Mouse (Mus musculus): ENCODE results near the gene Atp1a4. TPM values are rescaled to one million over a fixed set of nuclear protein-coding genes. Genes with fewer than 3 reads are reported as not detected.

Gene Atp1a4
- polyA plus RNA-seq, 1 experiment from 2014 or later: 0.10 TPM

- peak within 1 kb of the TSS; percentile 90 for H3K27ac ChIP-seq
- peak within 1 kb of the TSS; percentile 60 for H3K9ac ChIP-seq
- H3K4me3 ChIP-seq: peak within 1 kb of the TSS; percentile 51
- peak; percentile 77 for ATAC-seq (replicated peaks; ENCODE audit: insufficient number of reproducible peaks, insufficient read depth, low FRiP score, low read depth)
- no peaks in the 10 kb centered on the region for H3K9me3 ChIP-seq (replicated peaks)
- H3K4me2 ChIP-seq: peak within 1 kb of the TSS; percentile 68
- H3K36me3 ChIP-seq: no peaks in the 10 kb centered on the region
- no peaks in the 10 kb centered on the region for H3K27me3 ChIP-seq
- H3K4me1 ChIP-seq (replicated peaks): peaks cover 66% of the 10 kb centered on the region
- WGBS: 6% methylated on average over 16 of the region's 16 CpGs
These were observed 39.7 kb upstream of the Atp1a4 start, which contains the start of gene Atp1a2 for GRCm38 (mm10) chr1:172297611-172298537. TSS of gene Atp1a2 (minus strand) at chr1:172298064.

DNA sequence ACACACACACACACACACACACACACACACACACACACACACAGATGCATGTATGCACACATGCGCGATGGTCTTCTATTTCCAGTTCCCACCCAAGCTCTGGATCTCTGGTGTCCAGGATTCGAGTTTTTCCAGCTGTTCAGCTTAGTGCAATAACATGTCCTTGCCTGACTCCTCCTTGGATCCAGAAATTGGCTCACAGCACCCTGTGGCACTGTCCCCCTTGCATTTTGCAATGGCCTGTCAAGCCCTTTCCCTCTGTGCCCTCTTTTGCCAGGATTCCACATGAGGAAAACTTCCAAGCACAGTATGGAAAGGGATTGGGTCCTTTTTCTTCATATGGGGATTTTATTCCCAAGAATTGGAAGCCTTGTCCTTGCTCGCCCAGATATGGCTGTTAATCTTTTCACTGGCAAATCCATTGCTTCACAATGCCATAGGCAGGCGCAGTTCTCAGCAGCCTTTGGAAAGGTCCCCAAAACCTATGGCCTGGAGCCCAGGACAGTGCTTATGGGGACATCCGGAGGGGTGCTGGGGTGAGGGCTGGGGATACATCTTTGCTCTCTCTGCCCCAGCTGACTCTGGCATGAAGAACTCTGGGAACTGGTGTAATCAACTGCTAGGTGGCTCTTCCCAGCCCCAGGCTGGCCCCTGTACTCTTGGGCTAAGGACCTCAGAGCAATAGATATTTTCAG lies 38.7 kb upstream of the Atp1a4 start:
- 62% methylated on average over 6 of the region's 6 CpGs for WGBS
- Histone ChIP-seq H3K27ac (peak overlapping the region; percentile 90), H3K36me3 (no peaks in the 10 kb centered on the region), H3K4me2 (peak overlapping the region; percentile 68), H3K4me3 (peak overlapping the region; percentile 51), H3K27me3 (no peaks in the 10 kb centered on the region), H3K9ac (peak overlapping the region; percentile 60), H3K9me3 (replicated peaks) (no peaks in the 10 kb centered on the region), H3K4me1 (replicated peaks) (peaks cover 66% of the 10 kb centered on the region)
- no peak for ATAC-seq (replicated peaks; ENCODE audit: insufficient number of reproducible peaks, insufficient read depth, low FRiP score, low read depth)

DNA sequence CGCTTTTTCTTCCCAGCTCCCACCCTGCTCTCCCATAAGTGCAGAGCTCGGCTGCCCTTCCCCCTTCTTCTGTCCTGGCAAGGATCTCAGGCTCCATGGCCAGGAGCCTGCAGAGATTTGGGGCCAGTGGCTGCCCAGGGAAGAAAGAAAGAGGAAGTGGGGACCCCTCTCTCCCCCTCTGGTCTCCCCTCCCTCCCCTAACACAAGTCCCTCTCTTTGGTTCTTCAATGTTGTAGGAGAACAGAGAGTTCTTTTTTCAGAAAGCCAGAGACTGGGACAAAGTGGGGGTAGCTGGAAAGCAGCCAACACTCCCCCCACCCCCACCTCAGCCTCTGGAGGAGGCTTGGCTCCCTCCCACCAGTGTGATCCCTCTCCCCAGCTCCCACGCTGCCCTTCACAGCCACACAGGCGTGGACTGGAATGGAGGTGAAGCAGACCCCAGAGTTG lies 37.6 kb upstream of the Atp1a4 start:
- no peak; the same call in 1 of the 2 replicates for ATAC-seq (replicated peaks; ENCODE audit: insufficient number of reproducible peaks, insufficient read depth, low FRiP score, low read depth)
- H3K9me3 ChIP-seq (replicated peaks): no peaks in the 10 kb centered on the region
- H3K27me3 ChIP-seq: no peaks in the 10 kb centered on the region
- peak overlapping the region; percentile 68 for H3K4me2 ChIP-seq
- WGBS: 39% methylated on average over 4 of the region's 4 CpGs
- peak overlapping the region; percentile 90 for H3K27ac ChIP-seq
- H3K4me1 ChIP-seq (replicated peaks): peaks cover 58% of the 10 kb centered on the region
- peak overlapping the region; percentile 51 for H3K4me3 ChIP-seq
- peaks cover 7% of the 10 kb centered on the region; the same call in 1 of the 2 replicates for H3K36me3 ChIP-seq
- H3K9ac ChIP-seq: peak overlapping the region; percentile 30; the same call in 1 of the 2 replicates

GRCm38 (mm10) chr1:172293449-172293848 lies 35.2 kb upstream of the Atp1a4 start:
- 87% methylated on average over 11 of the region's 11 CpGs for WGBS
- no peak overlapping the region for H3K4me2 ChIP-seq
- H3K27me3 ChIP-seq: no peaks in the 10 kb centered on the region
- ATAC-seq (replicated peaks; ENCODE audit: insufficient number of reproducible peaks, insufficient read depth, low FRiP score, low read depth): no peak
- peaks cover 37% of the 10 kb centered on the region for H3K4me1 ChIP-seq (replicated peaks)
- H3K9me3 ChIP-seq (replicated peaks): no peaks in the 10 kb centered on the region
- H3K27ac ChIP-seq: no peak overlapping the region
- no peak overlapping the region for H3K4me3 ChIP-seq
- no peak overlapping the region for H3K9ac ChIP-seq
- peaks cover 23% of the 10 kb centered on the region for H3K36me3 ChIP-seq

GRCm38 (mm10) chr1:172292880-172293279 lies 34.7 kb upstream of the Atp1a4 start:
- H3K4me3 ChIP-seq: no peak overlapping the region
- H3K9me3 ChIP-seq (replicated peaks): no peaks in the 10 kb centered on the region
- WGBS: 80% methylated on average over 2 of the region's 2 CpGs
- no peak overlapping the region for H3K27ac ChIP-seq
- H3K27me3 ChIP-seq: no peaks in the 10 kb centered on the region
- no peak overlapping the region for H3K9ac ChIP-seq
- no peak overlapping the region for H3K4me2 ChIP-seq
- H3K36me3 ChIP-seq: peaks cover 23% of the 10 kb centered on the region
- peaks cover 32% of the 10 kb centered on the region for H3K4me1 ChIP-seq (replicated peaks)
- ATAC-seq (replicated peaks; ENCODE audit: insufficient number of reproducible peaks, insufficient read depth, low FRiP score, low read depth): no peak

GRCm38 (mm10) chr1:172289617-172289946 lies 31.4 kb upstream of the Atp1a4 start:
- no peak for ATAC-seq (replicated peaks; ENCODE audit: insufficient number of reproducible peaks, insufficient read depth, low FRiP score, low read depth)
- no peaks in the 10 kb centered on the region for H3K27me3 ChIP-seq
- H3K27ac ChIP-seq: no peak overlapping the region
- H3K4me2 ChIP-seq: no peak overlapping the region
- H3K4me1 ChIP-seq (replicated peaks): peaks cover under 1% of the 10 kb centered on the region; the same call in 1 of the 2 replicates
- no peaks in the 10 kb centered on the region for H3K9me3 ChIP-seq (replicated peaks)
- H3K9ac ChIP-seq: no peak overlapping the region
- whole genome bisulfite sequencing: 74% methylated on average over 3 of the region's 3 CpGs
- peaks cover 36% of the 10 kb centered on the region for H3K36me3 ChIP-seq
- no peak overlapping the region for H3K4me3 ChIP-seq

DNA sequence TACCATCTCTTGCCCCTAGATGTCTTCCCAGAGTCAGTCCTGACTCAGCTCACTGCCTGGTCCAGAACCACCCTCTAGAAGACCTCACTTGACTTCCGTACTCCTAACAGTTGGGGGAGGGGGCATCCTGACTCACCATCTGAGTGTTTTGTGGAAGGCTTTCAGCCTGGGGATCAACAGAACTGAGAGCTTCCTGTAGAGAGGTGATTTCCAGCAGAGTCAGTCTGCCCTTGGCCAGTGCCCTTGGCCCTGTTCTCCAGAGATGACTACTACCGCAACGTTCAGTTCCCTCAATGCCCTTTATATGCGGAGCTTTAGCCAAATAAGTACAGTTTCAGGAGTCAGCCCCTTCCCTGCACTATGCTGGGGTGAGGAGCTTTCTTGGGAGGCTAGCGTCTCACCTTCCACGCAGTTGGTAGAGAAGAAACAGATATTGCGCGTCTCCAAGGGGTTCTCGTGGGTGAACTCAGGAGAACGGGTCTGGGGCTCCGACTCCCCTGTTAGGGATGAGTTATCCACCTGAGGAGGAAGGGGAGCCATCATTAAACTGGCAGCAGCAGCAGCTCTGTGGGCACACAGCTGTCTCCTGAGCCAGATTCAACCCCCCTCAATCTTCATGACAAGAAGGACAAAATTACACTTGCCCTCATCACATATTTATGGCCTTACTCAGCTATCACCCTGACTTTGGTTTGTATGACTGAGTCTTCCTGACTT lies 30.8 kb upstream of the Atp1a4 start:
- H3K27me3 ChIP-seq: no peaks in the 10 kb centered on the region
- no peaks in the 10 kb centered on the region for H3K4me1 ChIP-seq (replicated peaks)
- ATAC-seq (replicated peaks; ENCODE audit: insufficient number of reproducible peaks, insufficient read depth, low FRiP score, low read depth): no peak
- H3K4me3 ChIP-seq: no peak overlapping the region
- H3K27ac ChIP-seq: no peak overlapping the region
- no peak overlapping the region for H3K4me2 ChIP-seq
- peaks cover 42% of the 10 kb centered on the region for H3K36me3 ChIP-seq
- no peak overlapping the region for H3K9ac ChIP-seq
- WGBS: 88% methylated on average over 11 of the region's 11 CpGs
- no peaks in the 10 kb centered on the region for H3K9me3 ChIP-seq (replicated peaks)

GRCm38 (mm10) chr1:172286740-172287139 lies 28.5 kb upstream of the Atp1a4 start:
- no peak overlapping the region for H3K4me2 ChIP-seq
- ATAC-seq (replicated peaks; ENCODE audit: insufficient number of reproducible peaks, insufficient read depth, low FRiP score, low read depth): no peak
- H3K36me3 ChIP-seq: peaks cover 43% of the 10 kb centered on the region

DNA sequence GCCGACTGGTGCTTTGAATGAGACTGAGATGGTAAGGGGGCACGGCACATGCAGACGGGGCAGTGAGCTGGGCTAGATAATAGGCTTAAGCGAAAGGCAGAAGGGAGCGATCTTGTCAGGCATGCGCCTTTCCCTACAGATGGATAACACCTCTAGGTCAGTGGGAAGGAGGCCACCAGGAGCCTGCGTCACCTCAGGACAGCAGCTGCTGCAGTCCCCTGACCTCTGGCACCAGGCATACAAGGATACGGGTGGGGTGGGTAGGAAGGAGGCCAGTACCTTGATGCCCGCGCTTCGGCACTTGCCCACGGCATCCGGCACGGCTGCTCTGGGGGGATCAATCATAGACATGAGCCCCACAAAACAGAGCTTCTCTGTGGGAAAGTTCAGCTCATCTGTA lies 26.0 kb upstream of the Atp1a4 start:
- H3K9me3 ChIP-seq (replicated peaks): no peaks in the 10 kb centered on the region
- peaks cover 24% of the 10 kb centered on the region; the same call in 1 of the 2 replicates for H3K36me3 ChIP-seq
- no peak overlapping the region for H3K4me3 ChIP-seq
- H3K9ac ChIP-seq: no peak overlapping the region
- no peak for ATAC-seq (replicated peaks; ENCODE audit: insufficient number of reproducible peaks, insufficient read depth, low FRiP score, low read depth)
- WGBS: 76% methylated on average over 14 of the region's 14 CpGs
- H3K4me2 ChIP-seq: no peak overlapping the region
- H3K27ac ChIP-seq: no peak overlapping the region
- no peaks in the 10 kb centered on the region for H3K27me3 ChIP-seq
- H3K4me1 ChIP-seq (replicated peaks): no peaks in the 10 kb centered on the region

More at GRCm38 (mm10) chr1:172286740-172287139, 28.5 kb upstream of the Atp1a4 start:
- H3K27me3 ChIP-seq: no peaks in the 10 kb centered on the region
- H3K4me1 ChIP-seq (replicated peaks): no peaks in the 10 kb centered on the region
- H3K9ac ChIP-seq: no peak overlapping the region
- no peaks in the 10 kb centered on the region for H3K9me3 ChIP-seq (replicated peaks)
- 89% methylated on average over 5 of the region's 5 CpGs for WGBS
- H3K27ac ChIP-seq: no peak overlapping the region
- H3K4me3 ChIP-seq: no peak overlapping the region

- ATAC-seq (replicated peaks; ENCODE audit: insufficient number of reproducible peaks, insufficient read depth, low FRiP score, low read depth): no peak
- Histone ChIP-seq H3K27ac (no peak overlapping the region), H3K9ac (no peak overlapping the region), H3K4me2 (no peak overlapping the region), H3K4me3 (no peak overlapping the region), H3K4me1 (replicated peaks) (peaks cover 6% of the 10 kb centered on the region; the same call in 1 of the 2 replicates), H3K9me3 (replicated peaks) (no peaks in the 10 kb centered on the region), H3K27me3 (no peaks in the 10 kb centered on the region), H3K36me3 (peaks cover 20% of the 10 kb centered on the region; the same call in 1 of the 2 replicates)
- WGBS: 92% methylated on average over 6 of the region's 6 CpGs
These were observed 24.9 kb upstream of the Atp1a4 start for GRCm38 (mm10) chr1:172283073-172283472.
